Mouse (Mus musculus) liver, embryonic 11.5 days (tissue): ENCODE measurements around the gene Smad6. TPM values are rescaled to one million over a fixed set of nuclear protein-coding genes. Genes with fewer than 3 reads are reported as not detected.
A peak's percentile ranks its signal among the peaks of the same experiment; 100 is the strongest.

ENCODE experiments used
- ATAC-seq: fragments of 200-750 bp; cut with Nextera tagmentation; replicated peaks from 2 replicates; pipeline ENCODE4 v1.8.0; 2017; ENCODE audit warnings: moderate number of reproducible peaks, mild to moderate bottlenecking, moderate TSS enrichment, moderate library complexity; ENCODE audit not compliant: low FRiP score
- DNase-seq: peaks from one replicate; pipeline ENCODE4 v3.0.0-alpha.2; 2017; ENCODE audit warnings: low spot score
- H3K27ac ChIP-seq: fragments of 300-500 bp; sonication (generic); 2 replicates; pipeline ENCODE4 v1.5.1; 2014; ENCODE audit warnings: mild to moderate bottlenecking, low read depth, low read length, control low read depth
- H3K27me3 ChIP-seq: fragments of 300-500 bp; sonication (generic); replicated peaks from 2 replicates; pipeline ENCODE4 v1.6.1; 2014; ENCODE audit warnings: low read length, mixed read lengths; ENCODE audit not compliant: control insufficient read depth, insufficient read depth
- H3K36me3 ChIP-seq: fragments of 300-500 bp; sonication (generic); 2 replicates; pipeline ENCODE4 v1.6.1; 2014; ENCODE audit warnings: mild to moderate bottlenecking, low read length, moderate library complexity, mixed read lengths; ENCODE audit not compliant: control insufficient read depth, insufficient read depth
- H3K4me1 ChIP-seq: fragments of 300-500 bp; sonication (generic); replicated peaks from 2 replicates; pipeline ENCODE4 v1.6.1; 2014; ENCODE audit warnings: low read length, mixed read lengths; ENCODE audit not compliant: control insufficient read depth, insufficient read depth
- H3K4me2 ChIP-seq: fragments of 300-500 bp; sonication (generic); 2 replicates; pipeline ENCODE4 v1.6.1; 2014; ENCODE audit warnings: mild to moderate bottlenecking, control low read depth, moderate library complexity
- H3K4me3 ChIP-seq: fragments of 300-500 bp; sonication (generic); 2 replicates; pipeline ENCODE4 v1.5.1; 2014; ENCODE audit warnings: low read depth, low read length, control low read depth
- H3K9ac ChIP-seq: fragments of 300-500 bp; sonication (generic); 2 replicates; pipeline ENCODE4 v1.6.1; 2014; ENCODE audit warnings: low read depth, low read length, control low read depth
- H3K9me3 ChIP-seq: fragments of 300-500 bp; sonication (generic); 2 replicates; pipeline ENCODE4 v1.6.1; 2016; ENCODE audit warnings: low read length, inconsistent platforms, mixed read lengths; ENCODE audit not compliant: control insufficient read depth
- WGBS: fragments of 180-500 bp; shearing (Covaris S2); extraction: QIAGEN DNeasy Blood & Tissue Kit; methylation state at CpG from one replicate; pipeline ENCODE4 v1.1.7; 2014; 5-methylcytosine and 5-hydroxymethylcytosine counted together
- polyA plus RNA-seq: library from polyadenylated mRNA; unstranded; fragments of >200 nt; fragmentation: Nextera tagmentation; extraction: Ambion mirVana; gene quantifications from 2 replicates; pipeline ENCODE4 v1.2.1, GENCODE M21; 2014

Smad6 gene
- polyA plus RNA-seq, 1 experiment from 2014 or later = 10.1 TPM

DNA sequence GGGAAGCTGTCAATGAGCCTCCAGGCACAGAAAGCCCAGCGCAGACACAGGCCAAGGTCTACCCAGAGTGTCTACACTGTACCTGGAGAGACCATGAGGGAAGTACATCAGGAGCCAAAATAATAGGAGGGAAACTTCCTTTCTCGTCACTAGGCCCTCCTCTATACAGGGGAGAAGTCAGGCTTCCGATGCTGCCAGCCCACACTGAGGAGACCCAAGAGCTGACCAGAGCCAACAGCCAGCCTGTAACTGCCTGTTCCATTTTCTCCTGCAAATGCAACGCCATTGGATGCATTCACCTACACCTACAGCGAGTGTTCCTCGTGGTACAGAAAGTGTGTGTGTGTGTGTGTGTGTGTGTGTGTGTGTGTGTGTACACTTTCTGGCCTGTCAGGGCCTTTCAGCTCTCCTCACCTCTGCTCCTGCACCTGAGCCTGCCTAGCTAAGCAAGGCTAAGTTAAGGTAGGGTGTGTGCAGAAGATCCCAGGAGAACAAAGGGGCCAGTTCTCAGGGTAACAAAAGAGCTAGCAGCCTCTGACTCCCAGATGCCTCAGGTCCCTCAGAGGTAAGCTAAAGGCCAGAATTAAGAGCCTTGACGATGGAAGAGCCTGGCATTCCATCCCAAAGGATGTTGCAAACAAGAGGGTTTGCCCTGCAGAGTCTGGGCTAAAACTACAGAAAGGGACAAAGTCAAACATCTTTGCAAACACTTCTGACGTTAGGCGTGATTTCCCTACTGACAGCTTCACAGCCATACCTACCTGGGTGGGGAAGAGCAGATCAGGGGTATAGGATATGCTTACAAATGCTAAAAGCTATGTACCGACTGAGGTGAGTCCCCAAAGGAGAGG, 2.6 kb downstream of the Smad6 start:
- H3K4me2 ChIP-seq = peak overlapping the region; percentile 97
- H3K4me3 ChIP-seq = peak overlapping the region; percentile 71
- H3K36me3 ChIP-seq = peaks cover 1% of the 10 kb centered on the region; the same call in 1 of the 2 replicates
- ATAC-seq (no peak), DNase-seq (no peak)
- H3K27ac ChIP-seq = peak overlapping the region; percentile 96
- H3K27me3 ChIP-seq = peaks cover 23% of the 10 kb centered on the region
- 19% methylated on average over 10 of the region's 10 CpGs for WGBS
- peaks cover 66% of the 10 kb centered on the region for H3K4me1 ChIP-seq
- peak overlapping the region; percentile 78 for H3K9ac ChIP-seq
- H3K9me3 ChIP-seq = no peaks in the 10 kb centered on the region

DNA sequence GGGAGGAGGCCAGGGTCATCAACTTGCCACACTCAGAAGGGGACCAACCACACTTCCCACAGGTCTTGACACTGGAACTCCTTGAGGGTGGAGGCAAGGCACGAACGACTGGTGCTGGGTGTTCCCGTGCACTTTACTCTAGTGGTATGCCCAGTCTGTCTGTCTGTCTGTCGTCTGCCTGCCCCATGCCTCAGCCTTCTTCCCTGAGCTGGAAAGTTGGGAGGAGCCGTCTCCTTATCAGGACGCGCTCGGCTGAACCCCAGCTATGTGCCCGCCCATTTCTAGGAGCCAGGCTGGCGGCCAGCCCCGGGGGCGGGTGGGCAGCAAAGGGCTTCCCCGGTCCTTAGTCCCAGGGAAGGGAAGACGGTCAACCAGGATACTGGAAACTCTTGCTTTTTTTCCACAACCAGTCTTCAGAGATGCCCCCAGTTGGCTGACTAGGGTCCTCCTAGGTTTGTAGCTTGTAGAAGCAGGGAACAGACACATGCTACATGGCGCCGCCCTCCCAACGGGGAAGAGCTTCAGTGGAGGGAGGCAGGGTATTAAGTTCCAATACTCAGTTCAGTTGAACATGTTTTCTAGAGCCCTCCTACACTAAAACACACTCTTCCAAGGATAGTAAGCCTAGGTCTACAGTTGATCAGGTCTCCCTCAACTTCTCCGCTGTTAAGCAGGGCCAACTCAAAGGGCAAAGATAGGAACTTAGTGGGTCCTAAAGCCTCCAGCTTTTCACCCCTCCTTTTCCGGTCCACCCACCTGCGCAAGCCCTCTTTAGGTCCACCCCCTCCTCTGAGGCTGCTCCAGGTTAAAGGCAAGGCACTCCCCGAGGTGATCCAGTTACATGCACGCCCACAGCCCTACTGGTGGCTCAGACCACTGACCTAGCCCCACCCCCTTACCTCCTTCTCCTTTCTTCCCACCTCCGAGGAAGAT, 3.7 kb downstream of the Smad6 start:
- peak; percentile 79 for DNase-seq
- Histone ChIP-seq H3K9me3 (no peaks in the 10 kb centered on the region), H3K4me2 (peak overlapping the region; percentile 97), H3K9ac (peak overlapping the region; percentile 78), H3K36me3 (peaks cover 6% of the 10 kb centered on the region; the same call in 1 of the 2 replicates), H3K27me3 (peaks cover 23% of the 10 kb centered on the region), H3K27ac (peak overlapping the region; percentile 96), H3K4me3 (peak overlapping the region; percentile 71), H3K4me1 (peaks cover 57% of the 10 kb centered on the region)
- 2% methylated on average over 23 of the region's 23 CpGs for WGBS
- peak; percentile 50 for ATAC-seq

DNA sequence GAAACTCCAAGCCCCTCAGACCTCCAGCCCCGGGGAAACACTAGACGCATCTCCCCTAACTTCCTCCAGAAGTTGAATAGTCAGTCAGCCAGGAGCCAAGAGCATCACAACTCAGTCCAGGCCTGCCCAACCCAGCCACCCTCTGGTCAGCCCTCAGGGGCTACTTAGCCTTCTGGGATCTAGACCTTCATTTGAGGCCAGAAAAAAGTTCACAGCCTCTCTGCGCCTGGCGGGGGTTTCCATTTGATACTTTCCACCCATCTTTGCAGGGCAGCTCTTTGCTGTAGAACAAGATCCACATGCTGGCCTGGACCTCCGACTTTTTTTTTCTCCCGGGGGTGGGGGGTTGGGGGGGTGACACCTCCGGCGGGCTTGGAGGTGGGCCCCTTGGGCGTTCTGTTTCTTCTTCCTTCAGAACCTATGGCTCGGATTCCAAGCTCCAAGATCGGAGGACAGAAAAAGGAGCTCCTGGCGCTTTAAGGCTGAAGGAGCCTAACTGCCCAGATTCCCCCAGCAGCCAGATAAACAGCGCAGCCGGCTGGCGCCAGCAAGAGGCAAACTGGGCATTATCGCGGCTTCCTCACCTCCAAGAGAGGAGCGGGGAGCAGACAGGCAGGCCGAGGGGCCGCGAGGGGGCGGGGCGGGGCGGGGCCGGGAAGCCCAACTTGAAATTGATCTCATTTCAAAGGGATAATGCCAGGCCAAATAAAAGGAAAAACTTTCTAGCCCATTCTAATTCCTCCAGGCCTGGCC, 5.0 kb downstream of the Smad6 start:
- H3K27ac ChIP-seq = peak overlapping the region; percentile 96
- H3K4me3 ChIP-seq = peak overlapping the region; percentile 71
- H3K36me3 ChIP-seq = peaks cover 18% of the 10 kb centered on the region
- no peaks in the 10 kb centered on the region for H3K9me3 ChIP-seq
- peak; percentile 57 for ATAC-seq
- WGBS = 4% methylated on average over 25 of the region's 25 CpGs
- H3K4me2 ChIP-seq = peak overlapping the region; percentile 97
- H3K27me3 ChIP-seq = peaks cover 23% of the 10 kb centered on the region
- peak; percentile 76 for DNase-seq
- peak overlapping the region; percentile 78 for H3K9ac ChIP-seq
- peaks cover 55% of the 10 kb centered on the region for H3K4me1 ChIP-seq

DNA sequence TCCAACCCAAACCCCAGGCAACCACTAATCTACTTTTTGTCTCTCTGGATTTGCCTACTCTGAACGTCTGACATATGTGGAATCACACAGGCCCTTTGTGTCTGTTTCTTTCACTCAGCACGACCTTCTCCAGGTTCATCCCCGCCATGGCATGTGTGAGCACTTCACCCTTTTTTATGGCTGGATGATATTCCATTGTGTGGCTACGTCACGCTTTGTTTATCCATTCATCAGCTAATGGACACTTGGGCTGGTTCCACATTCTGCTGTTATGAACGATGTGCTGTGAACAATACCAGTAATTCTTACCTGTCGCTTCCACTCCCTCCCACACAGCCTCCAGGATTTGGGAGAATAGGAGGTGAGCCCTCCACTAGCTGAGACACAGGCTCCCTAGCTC, 5.8 kb downstream of the Smad6 start:
- Histone ChIP-seq H3K27ac (no peak overlapping the region), H3K4me3 (no peak overlapping the region), H3K9me3 (peaks cover 5% of the 10 kb centered on the region; the same call in 1 of the 2 replicates), H3K9ac (no peak overlapping the region), H3K4me2 (peak overlapping the region; percentile 97), H3K4me1 (peaks cover 55% of the 10 kb centered on the region), H3K27me3 (peaks cover 21% of the 10 kb centered on the region), H3K36me3 (peaks cover 25% of the 10 kb centered on the region)
- ATAC-seq (no peak), DNase-seq (no peak)
- WGBS = 66% methylated on average over 7 of the region's 7 CpGs

DNA sequence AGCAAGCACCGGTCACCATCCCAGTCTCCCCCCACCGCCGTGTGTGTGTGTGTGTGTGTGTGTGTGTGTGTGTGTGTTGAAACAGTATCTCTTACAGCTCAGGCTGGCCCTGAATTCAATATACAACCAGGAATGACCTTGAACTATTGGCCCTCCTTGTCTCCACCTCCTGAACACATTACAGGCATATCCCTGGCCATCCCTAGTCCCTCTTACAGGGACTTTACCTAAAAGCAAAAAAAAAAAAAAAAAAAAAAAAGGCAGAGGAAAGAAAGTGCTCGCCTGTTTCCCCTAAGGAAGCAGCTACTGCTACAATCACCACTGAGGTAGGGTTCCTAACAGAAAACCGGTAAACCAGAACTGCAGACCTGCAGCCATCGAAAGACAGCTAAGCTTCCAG, 7.1 kb downstream of the Smad6 start:
- H3K27me3 ChIP-seq = peaks cover 8% of the 10 kb centered on the region
- peaks cover 45% of the 10 kb centered on the region for H3K4me1 ChIP-seq
- WGBS = 73% methylated on average over 6 of the region's 6 CpGs
- peaks cover 28% of the 10 kb centered on the region for H3K36me3 ChIP-seq
- peaks cover 5% of the 10 kb centered on the region; the same call in 1 of the 2 replicates for H3K9me3 ChIP-seq
- H3K27ac ChIP-seq = no peak overlapping the region
- ATAC-seq (no peak), DNase-seq (no peak)
- H3K4me3 ChIP-seq = no peak overlapping the region
- H3K4me2 ChIP-seq = no peak overlapping the region
- no peak overlapping the region for H3K9ac ChIP-seq

DNA sequence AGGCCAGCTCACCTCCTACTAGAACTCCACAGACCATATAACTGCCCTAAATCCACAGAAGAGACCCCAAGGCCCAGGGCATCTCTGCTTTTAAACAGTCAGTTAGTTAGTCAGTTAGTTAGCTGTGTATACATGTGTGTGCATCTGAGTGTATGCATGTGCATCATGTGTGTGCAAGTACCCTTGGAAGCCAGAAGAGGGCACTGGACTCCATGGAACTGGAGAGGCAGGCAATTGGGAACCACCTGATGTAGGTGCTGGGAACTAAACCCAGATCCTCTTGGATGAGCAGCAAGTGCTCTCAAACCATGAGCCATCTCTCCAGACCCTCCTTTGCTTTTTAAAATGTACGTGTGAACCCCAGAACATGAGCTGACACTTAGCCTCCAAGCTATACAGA, 10.5 kb downstream of the Smad6 start:
- Histone ChIP-seq H3K9me3 (peaks cover 5% of the 10 kb centered on the region; the same call in 1 of the 2 replicates), H3K4me2 (no peak overlapping the region), H3K4me1 (peaks cover 12% of the 10 kb centered on the region), H3K9ac (no peak overlapping the region), H3K27me3 (no peaks in the 10 kb centered on the region), H3K36me3 (peaks cover 38% of the 10 kb centered on the region), H3K27ac (no peak overlapping the region), H3K4me3 (no peak overlapping the region)
- 100% methylated on average over 1 of the region's 1 CpGs for WGBS
- ATAC-seq (no peak), DNase-seq (no peak)

DNA sequence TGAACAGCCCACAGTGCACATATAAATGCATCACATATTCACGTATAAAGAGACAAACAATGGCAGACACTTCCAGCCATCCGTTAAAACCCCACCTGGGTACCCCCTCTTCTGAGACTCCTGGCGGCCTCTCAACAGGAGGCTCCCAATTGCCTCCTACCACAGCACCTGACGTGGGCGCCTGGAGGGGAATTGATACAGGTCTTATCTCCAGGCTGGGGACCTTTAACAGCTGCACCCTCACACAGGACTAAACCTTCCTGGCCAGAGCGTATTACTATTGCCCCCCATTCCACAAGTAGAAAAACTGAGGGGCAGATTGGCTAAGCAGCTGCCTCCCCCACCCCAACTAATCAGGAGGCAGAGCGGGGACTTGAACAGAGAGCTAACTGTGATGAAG, 18.9 kb downstream of the Smad6 start:
- Histone ChIP-seq H3K4me1 (peaks cover 14% of the 10 kb centered on the region), H3K36me3 (peaks cover 26% of the 10 kb centered on the region; the same call in 1 of the 2 replicates), H3K9me3 (no peaks in the 10 kb centered on the region), H3K4me2 (no peak overlapping the region), H3K27ac (peak overlapping the region; percentile 1; the same call in 1 of the 2 replicates), H3K27me3 (no peaks in the 10 kb centered on the region), H3K4me3 (no peak overlapping the region), H3K9ac (no peak overlapping the region)
- 68% methylated on average over 7 of the region's 7 CpGs for WGBS
- peak; percentile 57; the same call in 1 of the 2 replicates for ATAC-seq
- DNase-seq = no peak

DNA sequence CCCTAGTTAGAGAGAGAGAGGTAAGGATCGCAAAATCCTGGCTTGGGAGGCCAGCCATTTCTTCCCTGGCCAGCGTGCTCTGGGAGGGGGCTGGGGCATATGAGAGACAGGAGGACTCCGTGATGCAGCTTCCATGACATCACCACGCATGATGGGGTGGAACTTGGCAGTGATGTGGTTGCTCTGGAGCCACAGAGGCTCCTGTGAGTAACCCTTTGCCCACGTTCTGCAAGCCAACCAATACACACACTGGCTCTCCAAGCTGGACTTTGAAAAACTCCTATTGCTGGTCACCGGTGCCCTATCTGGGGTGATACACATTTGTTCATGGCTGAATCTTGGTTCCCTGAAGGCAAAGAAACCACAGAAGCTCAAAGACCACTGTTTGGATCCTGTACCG, 20.8 kb downstream of the Smad6 start:
- Histone ChIP-seq H3K9ac (no peak overlapping the region), H3K9me3 (no peaks in the 10 kb centered on the region), H3K4me2 (no peak overlapping the region), H3K4me3 (no peak overlapping the region), H3K36me3 (peaks cover 20% of the 10 kb centered on the region; the same call in 1 of the 2 replicates), H3K27ac (no peak overlapping the region), H3K27me3 (no peaks in the 10 kb centered on the region), H3K4me1 (peaks cover 14% of the 10 kb centered on the region)
- ATAC-seq (no peak), DNase-seq (no peak)
- 85% methylated on average over 7 of the region's 7 CpGs for WGBS
